Mouse (Mus musculus): ENCODE measurements around the gene Olfr1124. TPM values are rescaled to one million over a fixed set of nuclear protein-coding genes. Genes with fewer than 3 reads are reported as not detected.
"Not testable (repeated sequence)": the region's sequence is repeated elsewhere in the genome, so short reads cannot be mapped to it uniquely, and the experiment has no call there.

The Olfr1124 gene
- not detected in 2 replicates for polyA plus RNA-seq (2014; fragmentation: Nextera tagmentation; extraction: Ambion mirVana)

GRCm38 (mm10) chr2:87429975-87430374, at the start of gene Olfr1124:
Olfr1124 (plus strand) TSS chr2:87430275.
- no peaks in the 10 kb centered on the region for H3K9me3 ChIP-seq (replicated peaks; ENCODE audit: control insufficient read depth, low read length)
- no peak within 1 kb of the TSS for H3K4me3 ChIP-seq (ENCODE audit: low read depth, low read length)
- no peak within 1 kb of the TSS for H3K27ac ChIP-seq (ENCODE audit: low read depth, low read length)
- H3K9ac ChIP-seq (ENCODE audit: low read depth, low read length) = no peak within 1 kb of the TSS
- no peaks in the 10 kb centered on the region for H3K4me1 ChIP-seq (ENCODE audit: control insufficient read depth, insufficient read depth, low read length)
- no peak for ATAC-seq (replicated peaks; ENCODE audit: insufficient number of reproducible peaks, low FRiP score, low TSS enrichment)
- WGBS (ENCODE audit: insufficient replicate concordance) = 84% methylated on average over 1 of the region's 1 CpGs
- H3K4me2 ChIP-seq = no peak within 1 kb of the TSS
- no peaks in the 10 kb centered on the region for H3K36me3 ChIP-seq (ENCODE audit: control insufficient read depth, insufficient read depth, low read length)
- no peaks in the 10 kb centered on the region for H3K27me3 ChIP-seq (ENCODE audit: control insufficient read depth, insufficient read depth, low read length)

- no peak overlapping the region for H3K27ac ChIP-seq (ENCODE audit: low read depth, low read length)
- WGBS (ENCODE audit: insufficient replicate concordance) = 53% methylated on average over 2 of the region's 2 CpGs
- no peak; the same call in 1 of the 2 replicates for ATAC-seq (replicated peaks; ENCODE audit: insufficient number of reproducible peaks, low FRiP score, low TSS enrichment)
- no peaks in the 10 kb centered on the region for H3K36me3 ChIP-seq (ENCODE audit: control insufficient read depth, insufficient read depth, low read length)
- H3K4me2 ChIP-seq = no peak overlapping the region
- H3K27me3 ChIP-seq (ENCODE audit: control insufficient read depth, insufficient read depth, low read length) = no peaks in the 10 kb centered on the region
- H3K4me1 ChIP-seq (ENCODE audit: control insufficient read depth, insufficient read depth, low read length) = no peaks in the 10 kb centered on the region
- H3K9ac ChIP-seq (ENCODE audit: low read depth, low read length) = no peak overlapping the region
- H3K9me3 ChIP-seq (replicated peaks; ENCODE audit: control insufficient read depth, low read length) = no peaks in the 10 kb centered on the region
- H3K4me3 ChIP-seq (ENCODE audit: low read depth, low read length) = no peak overlapping the region
Measured at GRCm38 (mm10) chr2:87383935-87384334, 46.1 kb upstream of the Olfr1124 start.

- no peaks in the 10 kb centered on the region for H3K9me3 ChIP-seq (replicated peaks; ENCODE audit: control insufficient read depth, low read length)
- no peak within 1 kb of the TSS for H3K4me2 ChIP-seq
- no peak within 1 kb of the TSS for H3K27ac ChIP-seq (ENCODE audit: low read depth, low read length)
- H3K27me3 ChIP-seq (ENCODE audit: control insufficient read depth, insufficient read depth, low read length) = no peaks in the 10 kb centered on the region
- H3K9ac ChIP-seq (ENCODE audit: low read depth, low read length) = no peak within 1 kb of the TSS
- H3K4me1 ChIP-seq (ENCODE audit: control insufficient read depth, insufficient read depth, low read length) = no peaks in the 10 kb centered on the region
- no peak for ATAC-seq (replicated peaks; ENCODE audit: insufficient number of reproducible peaks, low FRiP score, low TSS enrichment)
- no peaks in the 10 kb centered on the region for H3K36me3 ChIP-seq (ENCODE audit: control insufficient read depth, insufficient read depth, low read length)
- H3K4me3 ChIP-seq (ENCODE audit: low read depth, low read length) = no peak within 1 kb of the TSS
- 80% methylated on average over 2 of the region's 2 CpGs for WGBS (ENCODE audit: insufficient replicate concordance)
Measured at GRCm38 (mm10) chr2:87385549-87385948, 44.5 kb upstream of the Olfr1124 start, which contains the start of gene Olfr1122. Olfr1122 (plus strand) TSS chr2:87385849.

GRCm38 (mm10) chr2:87393605-87394004, 36.5 kb upstream of the Olfr1124 start:
- H3K9me3 ChIP-seq (replicated peaks; ENCODE audit: control insufficient read depth, low read length); H3K27ac ChIP-seq (ENCODE audit: low read depth, low read length); H3K9ac ChIP-seq (ENCODE audit: low read depth, low read length); H3K36me3 ChIP-seq (ENCODE audit: control insufficient read depth, insufficient read depth, low read length); H3K27me3 ChIP-seq (ENCODE audit: control insufficient read depth, insufficient read depth, low read length); H3K4me3 ChIP-seq (ENCODE audit: low read depth, low read length); H3K4me1 ChIP-seq (ENCODE audit: control insufficient read depth, insufficient read depth, low read length); H3K4me2 ChIP-seq: not testable (repeated sequence)
- WGBS (ENCODE audit: insufficient replicate concordance) = 93% methylated on average over 4 of the region's 5 CpGs
- ATAC-seq (replicated peaks; ENCODE audit: insufficient number of reproducible peaks, low FRiP score, low TSS enrichment) = 0 out of 2 replicates have a peak, but pooled peaks have one; percentile 46

- H3K4me3 ChIP-seq (ENCODE audit: low read depth, low read length); H3K9ac ChIP-seq (ENCODE audit: low read depth, low read length); H3K9me3 ChIP-seq (replicated peaks; ENCODE audit: control insufficient read depth, low read length); H3K27me3 ChIP-seq (ENCODE audit: control insufficient read depth, insufficient read depth, low read length); H3K27ac ChIP-seq (ENCODE audit: low read depth, low read length); H3K36me3 ChIP-seq (ENCODE audit: control insufficient read depth, insufficient read depth, low read length); H3K4me2 ChIP-seq; H3K4me1 ChIP-seq (ENCODE audit: control insufficient read depth, insufficient read depth, low read length); ATAC-seq (replicated peaks; ENCODE audit: insufficient number of reproducible peaks, low FRiP score, low TSS enrichment): not testable (repeated sequence)
- 78% methylated on average over 7 of the region's 7 CpGs for WGBS (ENCODE audit: insufficient replicate concordance)
Measured at GRCm38 (mm10) chr2:87394686-87395085, 35.4 kb upstream of the Olfr1124 start.

- Histone ChIP-seq H3K27me3 (ENCODE audit: control insufficient read depth, insufficient read depth, low read length) (no peaks in the 10 kb centered on the region), H3K36me3 (ENCODE audit: control insufficient read depth, insufficient read depth, low read length) (no peaks in the 10 kb centered on the region), H3K9ac (ENCODE audit: low read depth, low read length) (no peak within 1 kb of the TSS), H3K9me3 (replicated peaks; ENCODE audit: control insufficient read depth, low read length) (no peaks in the 10 kb centered on the region), H3K27ac (ENCODE audit: low read depth, low read length) (no peak within 1 kb of the TSS), H3K4me3 (ENCODE audit: low read depth, low read length) (no peak within 1 kb of the TSS), H3K4me2 (no peak within 1 kb of the TSS), H3K4me1 (ENCODE audit: control insufficient read depth, insufficient read depth, low read length) (no peaks in the 10 kb centered on the region)
- ATAC-seq (replicated peaks; ENCODE audit: insufficient number of reproducible peaks, low FRiP score, low TSS enrichment) = no peak
- WGBS (ENCODE audit: insufficient replicate concordance) = 87% methylated on average over 1 of the region's 1 CpGs
Measured at GRCm38 (mm10) chr2:87416335-87416734, 13.7 kb upstream of the Olfr1124 start, which contains the start of gene Olfr1123. Olfr1123 (plus strand) TSS chr2:87416635.

GRCm38 (mm10) chr2:87437731-87438130, 7.7 kb downstream of the Olfr1124 start:
- H3K4me2 ChIP-seq = no peak overlapping the region
- H3K4me3 ChIP-seq (ENCODE audit: low read depth, low read length) = no peak overlapping the region
- no peaks in the 10 kb centered on the region for H3K4me1 ChIP-seq (ENCODE audit: control insufficient read depth, insufficient read depth, low read length)
- no peak for ATAC-seq (replicated peaks; ENCODE audit: insufficient number of reproducible peaks, low FRiP score, low TSS enrichment)
- no peaks in the 10 kb centered on the region for H3K9me3 ChIP-seq (replicated peaks; ENCODE audit: control insufficient read depth, low read length)
- H3K9ac ChIP-seq (ENCODE audit: low read depth, low read length) = no peak overlapping the region
- H3K27me3 ChIP-seq (ENCODE audit: control insufficient read depth, insufficient read depth, low read length) = no peaks in the 10 kb centered on the region
- H3K36me3 ChIP-seq (ENCODE audit: control insufficient read depth, insufficient read depth, low read length) = no peaks in the 10 kb centered on the region
- 82% methylated on average over 16 of the region's 16 CpGs for WGBS (ENCODE audit: insufficient replicate concordance)
- no peak overlapping the region for H3K27ac ChIP-seq (ENCODE audit: low read depth, low read length)

- no peaks in the 10 kb centered on the region for H3K36me3 ChIP-seq (ENCODE audit: control insufficient read depth, insufficient read depth, low read length)
- H3K4me1 ChIP-seq (ENCODE audit: control insufficient read depth, insufficient read depth, low read length) = no peaks in the 10 kb centered on the region
- no peak within 1 kb of the TSS for H3K9ac ChIP-seq (ENCODE audit: low read depth, low read length)
- ATAC-seq (replicated peaks; ENCODE audit: insufficient number of reproducible peaks, low FRiP score, low TSS enrichment) = no peak
- H3K27ac ChIP-seq (ENCODE audit: low read depth, low read length) = no peak within 1 kb of the TSS
- no peak within 1 kb of the TSS for H3K4me2 ChIP-seq
- H3K27me3 ChIP-seq (ENCODE audit: control insufficient read depth, insufficient read depth, low read length) = no peaks in the 10 kb centered on the region
- no peak within 1 kb of the TSS for H3K4me3 ChIP-seq (ENCODE audit: low read depth, low read length)
- no peaks in the 10 kb centered on the region for H3K9me3 ChIP-seq (replicated peaks; ENCODE audit: control insufficient read depth, low read length)
Measured at GRCm38 (mm10) chr2:87453662-87454061, 23.6 kb downstream of the Olfr1124 start, which contains the start of gene Olfr1126. Olfr1126 (plus strand) TSS chr2:87453962.

GRCm38 (mm10) chr2:87461769-87462168, 31.7 kb downstream of the Olfr1124 start:
- WGBS (ENCODE audit: insufficient replicate concordance) = 86% methylated on average over 4 of the region's 4 CpGs
- Histone ChIP-seq H3K36me3 (ENCODE audit: control insufficient read depth, insufficient read depth, low read length) (no peaks in the 10 kb centered on the region), H3K9ac (ENCODE audit: low read depth, low read length) (no peak overlapping the region), H3K4me1 (ENCODE audit: control insufficient read depth, insufficient read depth, low read length) (no peaks in the 10 kb centered on the region), H3K4me2 (no peak overlapping the region), H3K9me3 (replicated peaks; ENCODE audit: control insufficient read depth, low read length) (no peaks in the 10 kb centered on the region), H3K4me3 (ENCODE audit: low read depth, low read length) (no peak overlapping the region), H3K27ac (ENCODE audit: low read depth, low read length) (no peak overlapping the region), H3K27me3 (ENCODE audit: control insufficient read depth, insufficient read depth, low read length) (no peaks in the 10 kb centered on the region)
- no peak for ATAC-seq (replicated peaks; ENCODE audit: insufficient number of reproducible peaks, low FRiP score, low TSS enrichment)
